15 mouse cellular contexts compared by ENCODE assay signal in genomic region chr17:57051679-57052078, GRCm38 (mm10). TPM values are rescaled to one million over a fixed set of nuclear protein-coding genes. Genes with fewer than 3 reads are reported as not detected.
DNase-seq lines count a peak whose midpoint lies in the region; ATAC-seq and TF ChIP-seq lines count a peak whose summit lies in the region.
"Not testable (repeated sequence)": the region's sequence is repeated elsewhere in the genome, so short reads cannot be mapped to it uniquely, and the experiment has no call there.
"Had no signal": no experiment of that assay in that cellular context is flagged by ENCODE, and none has a peak within 500 bp of the region (broad histone marks: within the 10 kb centered on the region; RNA-seq: fewer than 3 reads in every experiment).

No protein-coding gene starts in this region.

- DNase-seq in 3T3-L1 (ENCODE audit: low read depth, low spot score), result peak; percentile 46
- DNase-seq in R1 (ENCODE audit: low read depth, low spot score), result peak; percentile 84
- DNase-seq in embryo, embryonic 10.5 days (ENCODE audit: low spot score), result peak; percentile 18
- DNase-seq in lung, embryonic 14.5 days, result peak; percentile 30
- peak; percentile 66 for DNase-seq in naive thymus-derived CD4-positive, alpha-beta T cell, adult 2 months (ENCODE audit: low read depth)
- peak; percentile 61 for DNase-seq in thymus, postnatal 14 days

- H3K4me3 ChIP-seq in E14TG2a.4 (replicated peaks; ENCODE audit: low read length); intestine, postnatal 0 days (ENCODE audit: low read depth, low read length); lung, embryonic 14.5 days (ENCODE audit: low read depth, low read length): not testable (repeated sequence)

- H3K9me3 ChIP-seq in E14TG2a.4 (ENCODE audit: low read length); intestine, postnatal 0 days (ENCODE audit: control insufficient read depth); lung, embryonic 14.5 days (ENCODE audit: low read depth, low read length): not testable (repeated sequence)

- not testable (repeated sequence) for H3K9ac ChIP-seq in intestine, postnatal 0 days (ENCODE audit: low read depth, low read length); lung, embryonic 14.5 days

- 89% methylated on average over 4 of the region's 4 CpGs for WGBS in intestine, postnatal 0 days
- WGBS in lung, embryonic 14.5 days, result 84% methylated on average over 4 of the region's 4 CpGs

- not testable (repeated sequence) for H3K27ac ChIP-seq in intestine, postnatal 0 days (ENCODE audit: low read depth, low read length); lung, embryonic 14.5 days (ENCODE audit: low read depth)

- H3K4me2 ChIP-seq in intestine, postnatal 0 days (replicated peaks; ENCODE audit: low read depth); lung, embryonic 14.5 days: not testable (repeated sequence)

- H3K4me1 ChIP-seq in E14TG2a.4 (replicated peaks; ENCODE audit: low read depth, low read length), result peaks cover 10% of the 10 kb centered on the region
- H3K4me1 ChIP-seq in intestine, postnatal 0 days (replicated peaks; ENCODE audit: control insufficient read depth, insufficient read depth, low read length); lung, embryonic 14.5 days (ENCODE audit: insufficient read depth): not testable (repeated sequence)

- not testable (repeated sequence) for H3K27me3 ChIP-seq in E14TG2a.4 (ENCODE audit: insufficient read depth, low read length); intestine, postnatal 0 days (replicated peaks; ENCODE audit: control insufficient read depth, insufficient read depth, low read length); lung, embryonic 14.5 days (ENCODE audit: insufficient read depth, low read length)

- TF ChIP-seq CTCF in E14TG2a.4 (conservative IDR thresholded peaks at IDR 0.05; ENCODE audit: low read length), result peak; percentile 33; the same call in 1 of the 2 replicates
- TF ChIP-seq CTCF in intestine, postnatal 0 days (IDR thresholded peaks at IDR 0.05; ENCODE audit: low read depth), result peak; percentile 59
- TF ChIP-seq CTCF in lung, embryonic 14.5 days (IDR thresholded peaks at IDR 0.05; ENCODE audit: low read depth), result peak; percentile 38

- ATAC-seq in intestine, postnatal 0 days; lung, embryonic 14.5 days (ENCODE audit: insufficient read depth): not testable (repeated sequence)

- peaks cover 23% of the 10 kb centered on the region for H3K36me3 ChIP-seq in E14TG2a.4 (ENCODE audit: insufficient read depth, low read length)
- not testable (repeated sequence) for H3K36me3 ChIP-seq in intestine, postnatal 0 days (ENCODE audit: control insufficient read depth, insufficient read depth)
- H3K36me3 ChIP-seq in lung, embryonic 14.5 days (ENCODE audit: insufficient read depth), result peaks cover 13% of the 10 kb centered on the region; the same call in 1 of the 2 replicates

RNA-seq across cellular contexts. Expression of gene Crb3, which starts 7.2 kb away (rescaled TPM):
- polyA plus RNA-seq in intestine, postnatal 0 days (2015; fragmentation: Nextera tagmentation; extraction: Ambion mirVana), result 121 and 130 TPM in 2 replicates
- polyA plus RNA-seq in lung, embryonic 14.5 days (2014; fragmentation: Nextera tagmentation; extraction: Ambion mirVana), result 38.6 and 41.3 TPM in 2 replicates
- polyA plus RNA-seq: myocyte had no signal

RNA-seq across cellular contexts. Expression of gene Slc25a23, which starts 8.0 kb away (rescaled TPM):
- 4.8 and 5.1 TPM in 2 replicates for polyA plus RNA-seq in intestine, postnatal 0 days (2015; fragmentation: Nextera tagmentation; extraction: Ambion mirVana)
- polyA plus RNA-seq in lung, embryonic 14.5 days (2014; fragmentation: Nextera tagmentation; extraction: Ambion mirVana), result 8.4 and 10.3 TPM in 2 replicates

RNA-seq across cellular contexts. Expression of gene Slc25a41, which starts 10.2 kb away (rescaled TPM):
- polyA plus RNA-seq in intestine, postnatal 0 days (2015; fragmentation: Nextera tagmentation; extraction: Ambion mirVana), result not detected in 2 replicates
- polyA plus RNA-seq in lung, embryonic 14.5 days (2014; fragmentation: Nextera tagmentation; extraction: Ambion mirVana), result 0.15 and 0.16 TPM in 2 replicates
- polyA plus RNA-seq: embryonic facial prominence, embryonic 11.5 days; erythroblast, embryonic 14.5 days; forebrain, embryonic 14.5 days; heart, embryonic 12.5 days; hindbrain, embryonic 14.5 days; liver, embryonic 15.5 days; myocyte had no signal

RNA-seq across cellular contexts. Expression of gene Khsrp, which starts 20.4 kb away (rescaled TPM):
- 18.8 and 19.9 TPM in 2 replicates for polyA plus RNA-seq in intestine, postnatal 0 days (2015; fragmentation: Nextera tagmentation; extraction: Ambion mirVana)
- polyA plus RNA-seq in lung, embryonic 14.5 days (2014; fragmentation: Nextera tagmentation; extraction: Ambion mirVana), result 60.8 and 69.4 TPM in 2 replicates

RNA-seq across cellular contexts. Expression of gene Dennd1c, which starts 26.6 kb away (rescaled TPM):
- 5.2 and 5.3 TPM in 2 replicates for polyA plus RNA-seq in intestine, postnatal 0 days (2015; fragmentation: Nextera tagmentation; extraction: Ambion mirVana)
- 3.4 and 4.6 TPM in 2 replicates for polyA plus RNA-seq in lung, embryonic 14.5 days (2014; fragmentation: Nextera tagmentation; extraction: Ambion mirVana)

Comparison
In these comparisons a context has a peak if more than half of its experiments do, and no peak if none do; other contexts are left out.
1. DNase-seq: peak in every context shown above with its lines; median percentile 84 in R1; 66 in naive thymus-derived CD4-positive, alpha-beta T cell, adult 2 months; 61 in thymus, postnatal 14 days; 46 in 3T3-L1; 30 in lung, embryonic 14.5 days; 18 in embryo, embryonic 10.5 days.